Mouse (Mus musculus) ES-E14 (cell line): Measurements from ENCODE around the gene Gm21860.
"Not testable (repeated sequence)": the region's sequence is repeated elsewhere in the genome, so short reads cannot be mapped to it uniquely, and the experiment has no call there.

Source experiments
- CHD2 ChIP-seq: IDR thresholded peaks from 2 replicates; pipeline ENCODE4 v1.6.1; 2014; ENCODE audit warnings: mild to moderate bottlenecking, low read depth, low read length, inconsistent platforms
- HCFC1 ChIP-seq: IDR thresholded peaks from 2 replicates; pipeline ENCODE4 v1.6.1; 2012; ENCODE audit warnings: low read length, inconsistent platforms, borderline replicate concordance; ENCODE audit not compliant: insufficient read depth
- MAFK ChIP-seq: IDR thresholded peaks from 2 replicates; pipeline ENCODE4 v1.6.1; 2014; ENCODE audit warnings: mild to moderate bottlenecking, low read depth, low read length, inconsistent platforms; ENCODE audit not compliant: insufficient read depth
- ZC3H11A ChIP-seq: IDR thresholded peaks from 2 replicates; pipeline ENCODE4 v1.6.1; 2012; ENCODE audit warnings: low read depth, mild to moderate bottlenecking, inconsistent platforms, low read length, borderline replicate concordance
- ZNF384 ChIP-seq: IDR thresholded peaks from 2 replicates; pipeline ENCODE4 v1.6.1; 2012; ENCODE audit warnings: low read depth, low read length, inconsistent platforms

GRCm38 (mm10) chrY:90731593-90731955 is 23.0 kb downstream of the Gm21860 start:
- not testable (repeated sequence) for TF ChIP-seq ZC3H11A, CHD2, ZNF384, MAFK, HCFC1
